Mouse (Mus musculus) intestine, embryonic 14.5 days (tissue): ENCODE measurements around the gene 1700129C05Rik. TPM values are rescaled to one million over a fixed set of nuclear protein-coding genes. Genes with fewer than 3 reads are reported as not detected.

ENCODE experiments used
- ATAC-seq: fragments of 200-750 bp; cut with Nextera tagmentation; replicated peaks from 2 replicates; pipeline ENCODE4 v1.8.0; 2017; ENCODE audit warnings: low read depth, moderate number of reproducible peaks, moderate TSS enrichment, moderate library complexity; ENCODE audit not compliant: low FRiP score, low TSS enrichment
- DNase-seq: peaks from one replicate; pipeline ENCODE4 v3.0.0-alpha.2; 2018; ENCODE audit warnings: low spot score
- H3K27ac ChIP-seq: fragments of 300-500 bp; sonication (generic); 2 replicates; pipeline ENCODE4 v1.5.1; 2014; ENCODE audit warnings: low read depth, mild to moderate bottlenecking, control low read depth
- H3K27me3 ChIP-seq: fragments of 300-500 bp; sonication (generic); replicated peaks from 2 replicates; pipeline ENCODE4 v1.6.1; 2014; ENCODE audit warnings: low read length, control low read depth; ENCODE audit not compliant: control insufficient read depth, insufficient read depth
- H3K36me3 ChIP-seq: fragments of 300-500 bp; sonication (generic); 2 replicates; pipeline ENCODE4 v1.6.1; 2014; ENCODE audit warnings: low read length, control low read depth; ENCODE audit not compliant: control insufficient read depth, insufficient read depth
- H3K4me1 ChIP-seq: fragments of 300-500 bp; sonication (generic); replicated peaks from 2 replicates; pipeline ENCODE4 v1.6.1; 2014; ENCODE audit warnings: low read length, control low read depth, mixed read lengths; ENCODE audit not compliant: control insufficient read depth, insufficient read depth
- H3K4me2 ChIP-seq: fragments of 300-500 bp; sonication (generic); 2 replicates; pipeline ENCODE4 v1.6.1; 2014; ENCODE audit warnings: low read length
- H3K4me3 ChIP-seq: fragments of 300-500 bp; sonication (generic); 2 replicates; pipeline ENCODE4 v1.5.1; 2014; ENCODE audit warnings: low read depth, low read length, control low read depth, mixed read lengths
- H3K9ac ChIP-seq: fragments of 300-500 bp; sonication (generic); 2 replicates; pipeline ENCODE4 v1.6.1; 2014; ENCODE audit warnings: mild to moderate bottlenecking, low read length
- H3K9me3 ChIP-seq: fragments of 300-500 bp; sonication (generic); 2 replicates; pipeline ENCODE4 v1.6.1; 2016; ENCODE audit warnings: low read length, control low read depth; ENCODE audit not compliant: control insufficient read depth
- WGBS: fragments of 180-500 bp; shearing (Covaris S2); extraction: QIAGEN DNeasy Blood & Tissue Kit; methylation state at CpG from one replicate; pipeline ENCODE4 v1.1.7; 2014; 5-methylcytosine and 5-hydroxymethylcytosine counted together
- polyA plus RNA-seq: library from polyadenylated mRNA; unstranded; fragments of >200 nt; fragmentation: Nextera tagmentation; extraction: Ambion mirVana; gene quantifications from 2 replicates; pipeline ENCODE4 v1.2.1, GENCODE M21; 2014

The 1700129C05Rik gene
- polyA plus RNA-seq: not detected in 2 replicates

DNA sequence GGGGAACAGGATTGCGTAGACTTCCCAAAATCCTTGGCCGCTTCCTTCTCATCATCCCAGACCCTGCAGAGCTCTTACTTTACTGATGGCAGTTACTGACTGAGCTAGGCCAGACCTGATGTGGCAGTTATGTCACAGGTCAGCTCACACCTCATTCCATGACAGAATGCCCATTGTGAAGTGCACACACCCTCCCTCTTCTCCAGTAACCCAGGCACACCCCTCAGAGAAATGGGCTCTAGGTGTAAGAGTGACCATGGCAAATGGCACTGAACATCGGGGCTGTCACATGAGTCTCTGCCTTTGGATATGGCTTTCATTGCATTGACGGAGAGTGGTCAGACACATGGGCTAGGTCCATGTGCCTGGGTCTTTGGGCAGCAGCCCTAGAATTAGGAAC, at the start of gene 1700129C05Rik:
Gene 1700129C05Rik, minus strand, starts transcription at position 101 of the 400 bp plus-strand sequence.
- Histone ChIP-seq H3K27ac (no peak within 1 kb of the TSS), H3K4me2 (no peak within 1 kb of the TSS), H3K27me3 (no peaks in the 10 kb centered on the region), H3K9me3 (no peaks in the 10 kb centered on the region), H3K4me1 (no peaks in the 10 kb centered on the region), H3K9ac (no peak within 1 kb of the TSS), H3K4me3 (no peak within 1 kb of the TSS), H3K36me3 (no peaks in the 10 kb centered on the region)
- DNase-seq: no peak
- no peak for ATAC-seq
- WGBS: 89% methylated on average over 4 of the region's 4 CpGs

DNA sequence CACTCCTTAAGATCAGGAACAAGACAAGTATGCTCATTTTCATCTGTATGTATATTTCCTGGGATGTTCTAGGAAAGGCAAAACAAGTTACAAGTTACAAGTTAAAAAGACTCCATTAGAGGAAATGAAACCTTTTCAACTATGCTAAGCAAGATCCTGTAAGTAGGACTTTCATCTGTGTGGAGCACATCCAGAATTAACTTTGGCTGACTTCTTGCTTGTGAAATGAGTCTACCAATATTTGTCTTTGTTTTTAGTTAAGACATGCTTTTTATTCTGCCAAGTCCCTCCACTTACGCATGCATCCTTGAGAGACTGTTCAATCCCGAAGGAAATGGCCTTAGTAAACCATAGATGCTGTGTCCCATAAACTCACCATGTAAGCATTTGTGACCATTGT, 43.4 kb upstream of the 1700129C05Rik start:
- Histone ChIP-seq H3K4me3 (no peak overlapping the region), H3K4me2 (no peak overlapping the region), H3K36me3 (no peaks in the 10 kb centered on the region), H3K9ac (no peak overlapping the region), H3K27ac (no peak overlapping the region), H3K27me3 (no peaks in the 10 kb centered on the region), H3K9me3 (no peaks in the 10 kb centered on the region), H3K4me1 (no peaks in the 10 kb centered on the region)
- DNase-seq (no peak), ATAC-seq (no peak)
- 88% methylated on average over 2 of the region's 2 CpGs for WGBS

DNA sequence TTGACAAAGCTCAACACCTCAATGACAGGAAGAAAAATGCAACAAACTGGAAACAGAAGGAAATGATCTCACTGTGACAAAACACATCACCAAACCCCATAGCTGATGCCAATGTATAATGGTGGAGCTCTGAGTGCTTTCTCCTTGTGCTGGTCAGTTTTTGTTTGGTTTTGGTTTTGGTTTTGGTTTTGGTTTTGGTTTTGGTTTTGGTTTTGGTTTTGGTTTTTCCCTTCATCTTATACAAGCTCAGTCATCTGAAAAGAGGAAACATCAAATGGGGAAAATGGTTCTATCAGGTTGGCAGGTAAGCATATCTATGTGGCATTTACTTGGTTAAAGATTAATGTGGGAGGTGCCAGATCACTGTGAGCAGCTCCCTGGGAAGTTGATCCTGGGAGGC, 42.8 kb upstream of the 1700129C05Rik start:
- no peak for ATAC-seq
- Histone ChIP-seq H3K36me3 (no peaks in the 10 kb centered on the region), H3K9ac (no peak overlapping the region), H3K4me2 (no peak overlapping the region), H3K9me3 (no peaks in the 10 kb centered on the region), H3K27me3 (no peaks in the 10 kb centered on the region), H3K27ac (no peak overlapping the region), H3K4me3 (no peak overlapping the region), H3K4me1 (no peaks in the 10 kb centered on the region)
- DNase-seq: no peak

DNA sequence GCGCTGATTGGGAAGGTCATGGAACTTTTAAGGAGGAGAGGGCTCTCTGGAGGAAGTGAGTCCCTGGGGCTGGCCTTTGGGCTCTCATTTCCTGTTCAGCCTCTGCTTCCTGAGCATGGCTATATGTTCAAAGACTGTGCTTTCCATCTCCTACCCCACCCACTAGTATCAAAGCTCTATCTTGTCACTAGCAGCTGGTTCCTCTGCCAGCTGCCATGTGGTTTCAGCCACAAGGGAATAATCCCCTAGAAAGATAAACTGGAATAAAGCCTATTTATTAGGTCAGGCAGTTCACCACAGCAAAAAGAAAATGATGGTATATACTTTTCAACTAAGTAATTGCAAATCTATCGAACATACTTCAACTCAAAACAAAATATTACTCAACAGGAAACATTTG, 40.0 kb upstream of the 1700129C05Rik start:
- ATAC-seq: no peak
- Histone ChIP-seq H3K9ac (no peak overlapping the region), H3K4me1 (no peaks in the 10 kb centered on the region), H3K27ac (no peak overlapping the region), H3K36me3 (no peaks in the 10 kb centered on the region), H3K9me3 (no peaks in the 10 kb centered on the region), H3K4me3 (no peak overlapping the region), H3K27me3 (no peaks in the 10 kb centered on the region), H3K4me2 (no peak overlapping the region)
- DNase-seq: no peak
- 76% methylated on average over 2 of the region's 2 CpGs for WGBS

DNA sequence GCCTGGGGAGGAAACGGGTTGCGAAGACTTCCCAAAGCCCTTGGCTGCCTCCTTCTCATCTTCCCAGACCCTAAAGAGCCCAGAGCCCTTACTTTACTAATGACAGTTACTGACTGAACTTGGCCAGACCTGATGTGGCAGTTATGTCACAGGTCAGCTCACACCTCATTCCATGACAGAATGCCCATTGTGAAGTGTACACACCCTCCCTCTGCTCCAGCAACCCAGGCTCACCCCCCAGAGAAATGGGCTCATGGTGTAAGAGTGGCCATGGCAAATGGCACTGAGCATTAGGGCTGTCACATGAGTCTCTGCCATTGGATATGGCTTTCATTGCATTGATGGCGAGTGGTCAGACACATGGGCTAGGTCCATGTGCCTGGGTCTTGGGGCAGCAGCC, 36.0 kb upstream of the 1700129C05Rik start, which contains the start of gene Gm5142:
Gene Gm5142, minus strand, starts transcription at position 101 of the 400 bp plus-strand sequence.
- DNase-seq: no peak
- Histone ChIP-seq H3K4me3 (no peak within 1 kb of the TSS), H3K27me3 (no peaks in the 10 kb centered on the region), H3K36me3 (no peaks in the 10 kb centered on the region), H3K27ac (no peak within 1 kb of the TSS), H3K4me2 (no peak within 1 kb of the TSS), H3K9ac (no peak within 1 kb of the TSS), H3K4me1 (no peaks in the 10 kb centered on the region), H3K9me3 (no peaks in the 10 kb centered on the region)
- no peak for ATAC-seq
- 87% methylated on average over 3 of the region's 3 CpGs for WGBS

DNA sequence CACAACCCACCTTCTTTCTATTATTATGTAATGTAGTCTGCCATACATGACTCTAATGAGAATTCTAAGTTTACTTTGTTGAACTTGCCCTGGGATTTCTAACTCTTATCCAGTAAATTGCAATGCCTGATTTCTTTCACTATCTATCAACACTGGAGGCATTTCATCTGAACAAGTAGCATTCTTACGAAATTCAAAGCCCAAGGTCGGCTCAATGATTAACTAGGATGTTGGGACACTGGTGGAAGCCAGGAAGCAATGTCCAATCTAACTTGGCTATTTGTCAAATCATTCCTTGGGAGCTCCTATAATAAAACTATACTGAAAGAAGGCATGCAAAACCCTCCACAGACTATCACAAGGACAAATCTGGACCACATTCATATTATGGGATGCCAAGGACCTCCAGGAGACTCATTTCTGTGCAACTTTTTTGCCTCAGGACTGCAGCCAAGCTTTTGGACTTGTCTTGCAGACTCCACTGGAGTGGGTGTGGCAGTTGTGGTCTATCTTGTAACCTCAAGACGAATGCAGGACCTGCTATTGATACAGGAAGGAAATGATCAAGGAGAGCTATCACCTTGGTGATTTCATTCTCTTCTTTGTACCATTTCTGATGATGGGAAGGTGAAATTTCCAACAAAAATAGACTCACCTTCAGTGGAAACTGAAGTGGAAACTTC, 14.5 kb upstream of the 1700129C05Rik start:
- Histone ChIP-seq H3K36me3 (no peaks in the 10 kb centered on the region), H3K27me3 (no peaks in the 10 kb centered on the region), H3K9me3 (no peaks in the 10 kb centered on the region), H3K9ac (no peak overlapping the region), H3K4me1 (no peaks in the 10 kb centered on the region), H3K4me3 (no peak overlapping the region), H3K27ac (no peak overlapping the region), H3K4me2 (no peak overlapping the region)
- ATAC-seq: no peak
- peak; percentile 55 for DNase-seq
- 55% methylated on average over 3 of the region's 3 CpGs for WGBS

DNA sequence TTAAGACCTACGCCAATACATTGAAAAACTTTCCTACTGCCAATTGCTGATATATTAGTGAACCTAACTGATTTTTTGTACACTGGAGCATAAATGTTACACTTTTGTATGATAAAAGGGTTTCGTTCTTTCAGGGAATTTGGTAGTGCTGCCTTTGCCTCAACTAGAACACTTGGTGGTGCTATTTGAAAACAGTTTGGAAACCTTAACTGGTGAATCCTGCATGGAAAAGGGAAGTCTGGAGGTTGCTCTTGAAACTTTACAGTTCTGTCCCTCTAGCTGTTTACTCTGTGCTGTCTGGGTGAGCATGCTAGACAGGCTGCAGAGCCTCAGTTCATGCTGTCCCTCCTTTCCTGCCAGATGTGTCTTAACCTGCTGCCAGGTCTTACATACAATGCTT, 12.9 kb upstream of the 1700129C05Rik start:
- H3K9me3 ChIP-seq: no peaks in the 10 kb centered on the region
- H3K27me3 ChIP-seq: no peaks in the 10 kb centered on the region
- no peaks in the 10 kb centered on the region for H3K4me1 ChIP-seq
- ATAC-seq (no peak), DNase-seq (no peak)
- no peak overlapping the region for H3K9ac ChIP-seq
- 71% methylated on average over 2 of the region's 2 CpGs for WGBS
- no peak overlapping the region for H3K27ac ChIP-seq
- H3K4me2 ChIP-seq: no peak overlapping the region
- no peak overlapping the region for H3K4me3 ChIP-seq
- no peaks in the 10 kb centered on the region for H3K36me3 ChIP-seq

DNA sequence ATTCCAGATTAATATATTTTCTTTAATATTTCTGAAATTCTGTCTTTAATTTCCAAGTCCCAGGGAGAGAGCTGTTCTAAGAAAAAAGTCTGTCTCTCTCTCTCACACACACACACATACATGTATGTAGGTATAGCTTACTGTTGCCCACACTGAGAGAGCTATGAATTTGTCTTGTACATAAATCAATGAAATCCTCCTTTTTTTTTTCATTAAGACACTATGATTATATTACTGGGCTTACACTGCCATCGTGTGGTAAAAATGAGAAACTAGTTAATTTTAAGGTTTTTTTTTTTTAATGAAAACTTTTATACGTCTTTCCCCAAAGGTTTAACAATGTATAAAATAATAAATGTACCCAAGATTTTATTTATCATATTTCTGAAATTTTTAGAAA, 28.4 kb downstream of the 1700129C05Rik start:
- DNase-seq (no peak), ATAC-seq (no peak)
- Histone ChIP-seq H3K27me3 (no peaks in the 10 kb centered on the region), H3K4me1 (no peaks in the 10 kb centered on the region), H3K27ac (no peak overlapping the region), H3K36me3 (no peaks in the 10 kb centered on the region), H3K9ac (no peak overlapping the region), H3K9me3 (no peaks in the 10 kb centered on the region), H3K4me2 (no peak overlapping the region), H3K4me3 (no peak overlapping the region)
- under 1% methylated on average over 2 of the region's 2 CpGs for WGBS

DNA sequence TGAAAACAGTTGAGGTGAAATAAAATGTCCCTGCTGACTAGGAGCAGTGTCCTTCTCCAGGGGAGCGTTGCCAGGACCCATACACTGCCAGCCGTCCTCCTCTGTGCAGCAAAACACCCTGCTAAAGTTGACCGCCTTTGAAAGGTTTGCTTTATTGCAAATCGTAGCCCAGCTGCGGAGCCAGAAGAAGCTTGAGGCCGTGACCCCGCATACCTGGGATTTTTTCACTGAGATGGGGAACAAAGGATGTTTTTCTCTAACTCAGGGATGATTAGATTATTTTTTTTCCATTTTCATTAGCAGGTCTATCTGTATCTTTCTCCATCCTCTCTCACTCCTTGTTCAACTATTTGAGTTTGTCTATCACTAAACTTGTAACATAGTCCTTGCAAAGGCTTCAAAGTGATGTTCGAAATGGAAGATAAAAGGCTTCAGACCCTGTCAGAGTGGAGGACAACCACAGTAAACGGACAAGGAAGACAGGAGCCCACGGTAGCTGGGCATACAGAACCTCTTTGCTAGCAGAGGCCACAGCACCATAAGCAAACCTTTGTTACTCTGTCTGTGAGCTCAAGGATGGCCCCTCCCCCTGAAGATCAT, 38.6 kb downstream of the 1700129C05Rik start:
- 15% methylated on average over 10 of the region's 10 CpGs for WGBS

More for the DNA sequence above, 38.6 kb downstream of the 1700129C05Rik start:
- no peaks in the 10 kb centered on the region for H3K9me3 ChIP-seq
- no peaks in the 10 kb centered on the region for H3K36me3 ChIP-seq
- DNase-seq (peak; percentile 53), ATAC-seq (no peak)
- H3K4me3 ChIP-seq: no peak overlapping the region
- no peak overlapping the region for H3K9ac ChIP-seq
- H3K4me1 ChIP-seq: no peaks in the 10 kb centered on the region
- H3K27ac ChIP-seq: no peak overlapping the region
- no peak overlapping the region for H3K4me2 ChIP-seq
- no peaks in the 10 kb centered on the region for H3K27me3 ChIP-seq
